Mouse (Mus musculus): ENCODE data around the gene BC017158.

Gene BC017158

DNA sequence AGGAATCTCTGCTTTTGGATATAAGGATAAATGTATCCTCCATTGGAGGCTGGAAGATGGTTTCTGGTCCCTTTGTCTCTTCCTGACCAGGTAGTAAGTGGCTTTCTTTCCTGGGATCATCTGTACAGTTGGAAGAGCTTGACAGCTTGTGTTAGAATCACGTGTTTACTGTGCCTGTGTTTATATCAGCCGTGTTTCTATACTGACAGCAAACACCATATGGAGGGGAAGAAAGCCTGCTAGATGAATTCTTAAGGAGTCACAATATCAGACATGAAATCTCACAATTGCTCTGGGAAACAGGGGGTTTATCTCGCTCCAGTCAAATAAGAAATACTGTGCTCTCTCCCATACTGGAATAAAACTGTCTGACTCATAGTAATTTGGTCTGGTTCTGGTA is 11.2 kb upstream of the BC017158 start:
- DNase-seq (ENCODE audit: low read depth, low spot score), result no peak

DNA sequence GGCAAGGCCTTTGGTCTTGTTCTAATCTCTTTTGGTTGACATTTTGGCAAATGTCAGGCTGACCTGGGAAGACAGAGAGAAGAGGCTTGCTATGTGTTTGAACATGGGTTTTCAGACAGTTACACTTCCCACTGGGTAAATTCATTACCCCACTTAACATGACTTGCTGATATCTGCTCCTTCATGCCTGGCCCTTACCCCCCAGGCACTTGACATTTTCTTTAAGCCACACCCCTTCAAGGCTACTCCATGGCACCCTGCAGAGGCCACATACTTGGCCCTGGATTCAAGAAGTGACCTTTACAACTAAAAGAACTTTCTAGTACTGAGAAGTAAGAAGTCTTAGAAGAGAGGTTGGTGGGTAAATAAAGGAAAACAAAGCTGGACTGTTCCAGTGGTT is 9.9 kb upstream of the BC017158 start:
- no peak for DNase-seq (ENCODE audit: low read depth, low spot score)

DNA sequence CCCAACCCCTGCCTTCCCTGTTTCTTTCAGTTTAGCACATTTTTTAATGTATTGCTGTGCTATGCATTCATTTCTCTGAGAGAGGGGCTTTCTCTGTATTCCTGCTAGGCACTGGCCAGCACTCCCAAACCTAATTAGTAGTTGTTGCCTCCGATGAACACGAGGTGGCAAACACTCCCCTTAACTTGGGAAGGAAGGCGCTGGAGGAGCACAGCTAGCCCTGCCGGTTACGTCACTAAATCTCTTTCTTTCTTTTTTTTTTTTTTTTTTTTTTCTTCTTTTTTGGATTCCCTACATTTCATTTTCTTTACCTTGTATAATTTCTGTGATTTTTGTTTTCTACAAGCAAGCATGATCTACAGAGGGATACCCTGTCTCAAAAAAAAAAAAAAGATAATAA is 6.9 kb upstream of the BC017158 start:
- DNase-seq (ENCODE audit: low read depth, low spot score), result no peak

DNA sequence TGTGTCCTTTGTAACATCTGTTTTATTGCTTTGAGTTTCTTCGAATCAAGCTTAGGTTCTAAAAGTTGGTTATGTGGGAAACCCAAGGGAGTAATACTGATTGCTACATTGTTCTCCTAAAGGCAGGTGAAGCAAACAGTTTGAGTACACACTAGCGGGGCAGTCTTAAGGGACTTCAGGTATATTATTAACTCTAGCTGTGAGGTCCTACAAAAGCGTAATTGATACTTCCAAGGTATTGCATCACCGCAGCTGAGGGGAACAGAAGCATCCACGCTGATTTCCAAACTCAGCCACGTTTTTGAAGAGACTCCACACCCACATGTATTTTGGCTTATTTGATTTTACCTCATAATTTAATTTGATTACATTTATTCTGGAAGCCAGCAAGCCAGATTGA is 6.2 kb upstream of the BC017158 start:
- DNase-seq (ENCODE audit: low read depth, low spot score), result no peak

DNA sequence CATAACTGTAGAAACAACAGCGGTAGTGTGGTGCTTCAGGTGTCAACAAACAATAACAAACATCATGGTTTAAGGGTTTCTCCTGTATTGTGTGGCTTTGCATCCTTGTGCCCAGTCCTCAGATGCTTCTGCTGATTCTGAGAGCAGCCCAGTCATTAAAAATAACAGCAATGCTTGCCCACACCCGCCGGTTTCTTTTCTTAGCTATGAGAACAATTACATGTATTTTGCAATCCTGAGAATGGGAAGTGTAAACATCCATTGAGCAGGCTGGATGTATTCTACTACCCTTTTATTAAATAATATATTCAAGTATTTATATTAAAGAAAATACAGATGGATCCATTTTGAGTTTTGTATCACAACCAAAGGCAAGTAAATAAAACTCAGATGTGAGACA is 4.2 kb upstream of the BC017158 start:
- DNase-seq (ENCODE audit: low read depth, low spot score), result no peak

DNA sequence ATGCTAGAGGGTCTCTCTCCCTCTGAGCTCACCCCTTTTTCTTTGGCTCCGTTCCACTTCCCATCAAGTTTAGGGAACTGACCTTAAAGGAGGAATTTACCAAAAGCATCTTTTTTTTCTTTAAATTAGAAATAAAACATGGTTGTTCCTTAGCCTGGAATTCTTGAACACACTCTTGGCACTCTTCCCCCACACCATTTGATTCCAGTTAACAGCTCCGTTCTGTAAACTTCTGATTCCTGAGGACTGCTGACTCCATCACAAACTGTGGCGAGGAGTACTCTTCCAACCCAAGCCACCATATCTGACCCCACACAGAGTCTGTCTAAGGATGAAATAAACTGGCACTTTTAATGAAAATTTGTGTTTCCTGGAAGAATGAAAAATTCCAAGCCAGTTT is 3.0 kb upstream of the BC017158 start:
- DNase-seq (ENCODE audit: low read depth, low spot score), result no peak

DNA sequence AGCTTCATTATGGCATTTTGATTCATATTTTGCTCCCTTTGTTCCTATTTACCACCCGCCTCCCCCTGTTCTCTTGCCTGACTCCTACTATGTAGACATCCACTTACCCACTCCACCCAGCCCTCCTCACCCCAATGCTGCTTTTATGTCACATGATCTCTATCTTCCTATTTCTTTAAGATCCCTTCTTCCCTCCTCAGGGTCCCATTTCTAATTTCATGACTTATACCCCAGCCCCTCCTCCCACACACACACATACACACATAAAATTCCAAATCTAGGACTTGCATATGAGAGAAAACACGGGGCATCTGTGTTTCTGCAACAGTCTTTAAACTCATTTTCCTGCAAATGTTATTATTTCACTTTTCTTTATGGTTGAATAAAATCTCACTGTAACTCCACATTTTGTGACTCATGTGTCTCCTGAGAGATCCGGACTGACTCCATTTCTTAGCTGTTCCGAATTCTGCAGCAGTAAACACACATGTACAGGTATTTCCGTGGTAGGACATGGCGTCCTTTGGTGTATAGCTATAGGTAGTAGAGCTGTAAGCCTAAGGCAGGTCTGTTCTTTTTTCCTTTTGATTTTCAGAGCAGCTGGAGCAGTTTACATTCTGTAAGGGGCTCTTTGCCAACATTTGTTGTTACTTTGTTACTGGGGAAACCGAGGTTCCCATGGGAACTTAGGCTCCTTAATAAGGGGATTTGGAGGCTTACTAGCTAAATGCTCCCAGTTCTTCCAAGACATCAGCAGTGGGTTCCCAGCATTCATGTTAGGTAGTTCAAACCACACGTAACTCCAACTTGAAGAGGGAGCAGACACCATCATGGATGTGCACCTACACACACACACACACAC is 742 bp upstream of the BC017158 start:
- no peak for DNase-seq (ENCODE audit: low read depth, low spot score)

DNA sequence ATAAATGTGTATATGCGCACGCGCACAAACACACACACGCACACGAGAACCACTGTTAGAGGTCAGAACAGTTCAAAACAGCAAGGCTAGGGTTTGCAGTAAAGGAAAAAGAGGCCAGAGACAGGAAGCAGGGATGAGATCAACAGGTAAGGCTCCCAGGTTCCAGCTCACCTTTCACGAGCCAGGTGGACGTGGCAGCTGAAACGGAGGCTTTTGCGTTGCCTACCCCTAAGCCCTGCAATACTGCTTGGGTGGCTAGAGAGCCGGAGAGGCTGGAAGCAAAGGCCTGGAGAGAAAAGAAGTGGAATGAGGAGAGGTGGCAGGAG is 716 bp downstream of the BC017158 start:
- no peak for DNase-seq (ENCODE audit: low read depth, low spot score)

DNA sequence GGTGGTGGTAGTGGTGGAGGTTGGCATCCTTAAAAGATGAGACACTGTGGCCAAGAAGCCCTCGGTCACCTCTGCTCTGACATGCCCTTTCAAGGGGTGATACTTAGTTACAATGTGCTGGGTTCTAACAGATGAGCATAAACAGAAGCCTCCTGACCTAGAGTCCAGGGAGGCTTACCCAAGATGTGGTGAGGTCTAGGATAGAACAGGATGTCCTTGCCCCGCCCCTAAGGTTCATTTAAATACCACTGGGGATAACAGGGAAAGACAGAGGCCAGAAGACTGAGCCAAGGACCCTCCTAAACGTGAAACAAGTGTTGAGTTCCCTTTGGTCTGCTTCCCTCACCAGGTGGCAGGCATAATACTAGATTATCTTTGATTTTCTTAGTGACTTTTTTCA is 1.5 kb downstream of the BC017158 start:
- no peak for DNase-seq (ENCODE audit: low read depth, low spot score)

DNA sequence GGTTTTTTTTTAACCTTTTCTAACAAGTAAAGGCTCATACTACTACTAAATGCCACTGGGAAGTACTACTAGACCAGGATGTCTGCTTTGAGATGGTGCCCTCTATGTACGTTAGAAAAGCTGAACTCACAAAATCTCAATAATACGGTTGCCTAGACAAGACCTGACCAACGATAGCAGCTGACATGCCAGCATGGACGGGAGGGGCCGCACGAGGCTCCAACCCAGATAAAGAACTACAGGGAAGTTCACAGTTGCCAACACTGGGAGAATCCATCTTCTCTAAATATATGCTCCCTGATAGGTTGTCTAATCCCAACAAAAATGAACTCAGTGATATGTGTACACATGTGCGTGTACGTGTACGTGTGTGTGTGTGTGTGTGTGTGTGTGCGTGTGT is 3.2 kb downstream of the BC017158 start:
- DNase-seq (ENCODE audit: low read depth, low spot score), result no peak

DNA sequence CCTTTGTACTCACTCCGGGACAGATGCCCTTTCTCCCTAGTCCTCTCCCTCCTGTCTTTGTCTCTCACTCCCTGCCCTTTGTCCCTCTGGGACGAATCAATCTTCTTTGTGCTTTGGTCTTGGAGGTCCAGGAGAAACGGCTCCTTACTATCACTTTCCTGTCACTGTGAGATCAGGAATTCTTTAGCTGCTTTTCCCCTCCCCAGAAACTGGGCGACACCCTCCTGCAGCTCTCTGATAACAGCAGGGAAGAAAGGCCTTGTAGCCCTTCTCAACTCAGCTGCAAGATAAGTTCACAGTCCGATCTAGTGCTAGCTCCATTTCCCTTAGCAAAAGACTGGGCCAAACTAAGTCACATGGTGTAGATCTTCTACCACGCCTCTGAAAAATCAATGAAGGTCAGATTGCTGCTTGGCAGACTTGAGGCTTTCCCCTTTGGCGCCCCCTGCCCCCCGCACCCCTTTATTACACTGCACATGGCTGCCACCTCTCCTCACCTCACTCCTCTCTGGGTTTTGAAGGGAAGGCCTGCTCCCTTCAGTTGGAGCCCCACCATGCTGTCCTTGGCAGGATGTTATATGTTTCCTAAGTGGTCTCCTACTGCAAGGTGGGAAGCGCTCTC is 8.9 kb downstream of the BC017158 start:
- DNase-seq (ENCODE audit: low read depth, low spot score), result no peak

DNA sequence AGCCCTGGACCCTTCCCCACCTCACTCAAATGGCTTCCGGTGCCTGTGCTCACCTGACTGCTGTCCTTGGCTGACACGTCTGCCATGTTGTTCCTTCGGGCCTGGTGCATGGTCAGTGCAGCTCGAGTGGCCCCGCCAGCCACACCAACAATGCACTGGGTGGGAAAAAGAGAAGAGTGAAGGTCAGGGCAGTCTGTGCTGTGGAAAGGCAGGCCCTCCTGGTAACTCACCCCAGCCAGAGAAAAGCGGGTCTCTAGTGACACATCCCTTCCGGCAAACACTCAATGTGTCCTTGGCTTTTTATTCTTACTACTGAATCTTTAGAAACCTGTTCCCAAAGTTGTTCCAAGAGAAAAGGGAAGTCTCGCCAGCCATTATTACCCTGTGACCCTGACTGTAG is 12.9 kb downstream of the BC017158 start:
- no peak for DNase-seq (ENCODE audit: low read depth, low spot score)

DNA sequence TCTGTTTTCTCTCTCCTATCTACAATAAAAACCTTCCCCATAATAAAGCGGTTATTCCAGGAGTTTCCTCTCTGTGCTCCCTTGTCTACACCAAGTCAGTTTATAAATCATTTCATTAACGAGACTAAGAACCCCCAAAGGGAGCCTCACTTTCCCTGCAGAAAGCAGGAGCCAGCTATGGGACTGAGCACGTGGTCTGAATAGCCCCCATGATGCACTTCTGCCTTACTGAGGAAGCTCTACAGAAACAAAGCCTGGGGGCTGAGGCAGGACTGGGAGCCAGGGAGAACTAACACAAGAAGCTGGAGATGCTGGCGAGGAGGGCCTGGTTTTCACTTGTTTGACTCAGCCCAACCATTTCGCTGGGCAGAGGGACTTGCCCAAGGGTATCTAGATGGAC is 13.9 kb downstream of the BC017158 start:
- no peak for DNase-seq (ENCODE audit: low read depth, low spot score)

DNA sequence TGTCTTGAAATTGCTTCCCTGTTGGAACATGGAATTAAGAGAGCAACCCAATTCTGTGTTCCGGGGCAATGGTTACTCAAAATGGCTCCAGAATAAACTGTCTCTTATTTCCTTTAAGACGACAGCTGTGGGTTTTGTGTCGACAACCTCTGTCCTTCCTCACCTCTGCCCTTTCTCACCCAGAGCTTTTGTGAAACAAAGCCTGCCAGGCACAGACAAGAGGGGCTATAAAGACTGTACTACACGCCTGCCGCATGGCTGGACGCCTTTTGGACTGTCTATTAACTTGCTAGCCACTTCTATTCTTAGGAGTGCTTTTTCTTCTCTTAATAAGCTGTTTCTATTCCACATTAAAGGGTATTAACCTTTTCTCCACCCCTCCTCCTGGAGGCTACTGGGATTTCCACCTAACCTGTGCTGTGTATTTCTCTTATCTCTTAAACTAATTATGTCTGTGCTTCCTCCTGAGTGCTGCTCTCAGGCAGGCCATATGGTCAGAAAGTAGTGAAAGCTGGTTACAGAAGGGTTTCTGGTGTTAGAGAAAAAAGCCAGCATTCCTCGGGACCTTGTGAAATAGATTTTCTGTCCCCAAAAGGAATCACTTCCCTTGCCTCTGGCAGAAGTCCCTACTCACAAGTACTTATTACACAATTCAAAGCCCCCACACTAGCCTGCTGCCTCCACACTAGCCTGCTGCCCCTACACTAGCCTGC is 15.3 kb downstream of the BC017158 start:
- no peak for DNase-seq (ENCODE audit: low read depth, low spot score)

DNA sequence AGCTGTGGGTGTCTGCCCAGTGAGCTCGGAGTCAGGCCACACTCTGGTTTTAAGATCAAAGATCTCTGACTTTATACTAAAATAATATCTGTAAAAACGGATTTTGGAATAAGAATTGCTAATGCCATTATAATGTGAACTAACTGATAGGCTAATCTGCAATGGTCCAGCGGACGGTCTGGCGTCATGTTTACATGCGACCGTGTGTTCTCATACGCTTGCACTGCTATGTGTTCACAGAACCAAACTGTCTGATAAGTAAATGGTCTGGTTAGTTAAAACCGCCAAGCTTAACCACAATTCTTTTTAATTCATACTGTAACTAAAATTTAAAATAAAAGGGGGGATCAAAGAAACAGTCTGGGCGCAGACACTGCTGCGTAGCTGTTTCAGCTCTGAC is 16.2 kb downstream of the BC017158 start:
- no peak for DNase-seq (ENCODE audit: low read depth, low spot score)

DNA sequence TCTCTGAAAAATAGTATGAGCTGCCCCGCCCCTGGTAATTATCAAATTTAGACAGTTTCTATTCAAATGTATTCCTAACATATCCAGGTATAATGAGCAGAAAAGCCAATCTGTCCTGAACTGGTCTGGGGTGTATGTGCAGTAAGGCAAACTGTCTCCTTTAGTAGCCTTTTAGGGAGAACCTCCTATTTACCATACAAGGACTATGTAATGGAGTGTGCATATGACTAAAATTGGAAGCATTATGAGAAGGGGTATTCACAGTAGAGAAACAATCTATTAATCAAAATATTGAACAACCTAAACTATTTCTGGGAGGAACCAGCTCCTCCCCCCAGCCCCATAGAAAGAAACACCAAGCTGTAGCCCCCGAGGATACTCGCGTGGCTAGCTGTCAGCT is 18.2 kb downstream of the BC017158 start:
- DNase-seq (ENCODE audit: low read depth, low spot score), result no peak

DNA sequence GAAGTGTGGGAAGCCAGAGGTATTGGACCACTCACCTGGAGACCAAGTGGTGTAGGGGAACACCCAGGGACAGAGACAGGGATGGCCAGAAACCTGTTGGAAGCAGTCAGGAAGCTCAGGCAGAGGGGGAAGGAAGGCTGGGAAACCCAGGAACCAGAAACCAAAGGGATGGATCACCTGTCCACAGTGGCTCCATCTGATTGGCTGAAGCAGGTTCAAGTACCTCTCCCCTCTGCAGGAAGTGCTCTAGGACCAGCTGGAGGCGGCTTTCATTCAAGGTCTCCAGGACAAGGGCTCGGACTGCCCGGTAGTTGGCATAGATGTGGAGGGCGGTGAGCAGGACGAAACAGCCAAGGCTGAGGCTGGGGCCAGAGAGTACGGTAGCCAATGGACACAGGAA is 21.9 kb downstream of the BC017158 start:
- no peak for DNase-seq (ENCODE audit: low read depth, low spot score)

DNA sequence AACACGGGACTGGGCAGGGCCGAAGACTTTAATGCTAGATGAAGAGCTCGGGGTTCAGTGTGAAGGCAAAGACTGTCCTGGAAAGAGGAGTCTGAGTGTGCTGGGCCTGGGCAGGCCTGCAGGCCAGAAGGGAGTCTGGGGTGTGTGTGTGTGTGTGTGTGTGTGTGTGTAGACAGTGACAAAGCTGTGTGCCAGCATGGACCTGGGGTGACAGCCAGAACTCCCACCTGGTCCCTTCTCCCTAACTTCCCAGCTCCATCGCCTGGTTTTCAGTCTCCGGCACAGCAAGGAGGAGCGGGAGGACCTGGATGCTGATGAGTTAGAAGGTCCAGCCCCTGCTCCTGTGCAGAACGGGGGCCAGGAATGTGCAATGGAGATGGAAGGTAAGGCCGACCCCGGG is 26.5 kb downstream of the BC017158 start:
- no peak for DNase-seq (ENCODE audit: low read depth, low spot score)

DNA sequence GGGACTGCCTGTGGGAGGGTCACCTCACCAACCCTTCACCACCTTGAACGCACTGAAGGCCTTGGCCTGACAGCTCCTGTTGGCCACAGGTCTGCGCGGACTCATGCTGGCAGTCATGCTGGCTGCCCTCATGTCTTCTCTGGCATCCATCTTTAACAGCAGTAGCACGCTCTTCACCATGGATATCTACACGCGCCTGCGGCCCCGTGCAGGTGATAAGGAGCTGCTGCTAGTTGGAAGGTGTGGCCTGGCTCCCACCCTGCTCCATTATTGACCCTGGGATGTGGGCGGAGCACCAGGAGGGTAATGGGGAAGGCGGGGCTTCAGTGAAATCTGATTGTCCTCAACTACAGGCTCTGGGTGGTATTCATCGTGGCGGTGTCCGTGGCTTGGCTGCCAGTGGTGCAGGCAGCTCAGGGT is 27.5 kb downstream of the BC017158 start:
- DNase-seq (ENCODE audit: low read depth, low spot score), result no peak

DNA sequence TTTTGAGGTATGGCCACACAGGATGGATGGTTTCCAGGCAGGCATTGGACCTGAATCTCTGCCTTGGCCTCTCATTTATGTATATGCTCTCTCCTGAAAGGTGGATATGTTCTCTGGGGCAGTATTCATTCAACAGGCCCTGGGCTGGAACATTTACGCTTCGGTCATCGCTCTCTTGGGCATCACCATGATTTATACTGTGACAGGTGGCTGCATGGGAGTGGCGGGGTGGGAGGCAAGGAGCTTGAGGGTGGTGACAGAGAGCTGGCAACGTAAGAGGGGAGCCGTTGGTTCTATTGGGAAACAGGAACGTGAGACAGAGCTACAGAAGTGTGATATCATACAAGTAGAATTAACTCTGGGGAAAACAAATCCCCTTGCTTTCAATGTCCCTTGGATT is 30.2 kb downstream of the BC017158 start:
- DNase-seq (ENCODE audit: low read depth, low spot score), result no peak

DNA sequence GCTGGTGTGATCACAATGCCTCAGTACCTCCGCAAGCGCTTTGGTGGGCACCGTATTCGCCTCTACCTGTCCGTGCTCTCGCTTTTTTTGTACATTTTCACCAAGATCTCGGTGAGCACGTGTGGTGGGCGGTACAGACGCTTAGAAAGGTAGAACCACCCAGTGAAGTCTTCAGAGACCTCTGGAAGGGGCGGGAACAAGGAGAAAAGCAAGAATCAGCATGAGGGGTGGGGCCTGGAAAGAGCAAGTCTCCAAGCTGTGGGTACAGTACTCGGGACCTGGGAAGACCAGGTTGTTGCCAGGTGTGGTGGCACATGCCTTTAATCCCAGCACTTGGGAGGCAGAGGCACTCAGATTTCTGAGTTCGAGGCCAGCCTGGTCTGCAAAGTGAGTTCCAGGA is 30.6 kb downstream of the BC017158 start:
- DNase-seq (ENCODE audit: low read depth, low spot score), result no peak

DNA sequence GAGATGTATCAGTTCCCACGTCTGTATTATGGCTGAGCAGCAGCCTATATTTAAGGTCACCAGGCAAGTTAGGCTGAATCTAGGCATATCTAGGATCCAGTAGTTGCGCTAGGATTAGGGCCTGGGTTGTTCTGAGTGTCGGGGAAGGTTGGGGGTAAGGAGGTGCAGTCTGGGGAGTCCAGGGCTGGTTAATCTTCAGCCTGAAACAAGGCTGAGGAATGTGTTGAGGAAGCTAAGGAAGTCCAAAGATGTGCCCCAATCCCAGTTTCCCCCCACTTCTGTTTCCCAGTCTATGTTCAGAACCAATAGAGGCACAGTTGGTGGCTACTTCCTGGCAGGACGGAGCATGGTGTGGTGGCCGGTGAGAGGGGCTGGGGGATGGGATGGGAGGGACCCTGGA is 31.9 kb downstream of the BC017158 start:
- DNase-seq (ENCODE audit: low read depth, low spot score), result no peak

DNA sequence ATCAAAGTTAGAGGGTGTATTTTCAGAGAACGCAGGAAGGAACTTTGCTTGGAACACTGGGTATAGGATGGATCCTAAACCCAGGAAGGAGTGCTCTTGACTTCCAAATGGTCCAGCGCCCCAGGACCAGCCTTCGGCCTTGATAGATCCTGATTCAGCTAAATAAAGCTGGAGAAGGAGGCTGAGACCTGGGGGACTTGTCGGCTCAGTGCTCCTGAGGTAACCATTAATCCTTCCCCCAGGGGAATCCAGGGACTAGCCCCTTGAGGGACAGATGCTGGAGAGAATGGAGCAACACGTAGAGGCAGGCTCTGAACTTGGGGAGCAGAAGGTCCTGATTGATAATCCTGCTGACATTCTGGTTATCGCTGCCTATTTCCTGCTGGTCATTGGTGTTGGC is 32.6 kb downstream of the BC017158 start, which contains the start of gene Slc5a2:
Gene Slc5a2, plus strand, starts transcription at position 247 of the 400 bp plus-strand sequence.
- DNase-seq (ENCODE audit: low read depth, low spot score), result no peak
